ENCODE assay signal across 1 mouse cellular context in genomic region chr11:87686407-87686806, GRCm38 (mm10).
TF ChIP-seq lines count a peak whose summit lies in the region.

No protein-coding gene starts in this region.

TF ChIP-seq in CH12.LX, 34 proteins besides CTCF, POLR2A, EP300 and RAD21 (continued from another document):
- TF ChIP-seq SIN3A (IDR thresholded peaks at IDR 0.05; ENCODE audit: low read length) (peak; percentile 80), UBTF (IDR thresholded peaks at IDR 0.05; ENCODE audit: low read depth, low read length) (0 out of 2 replicates have a peak, but pooled peaks have one; percentile 53), E2F4 (IDR thresholded peaks at IDR 0.05; ENCODE audit: insufficient replicate concordance, low read depth, low read length) (no peak), MYC (IDR thresholded peaks at IDR 0.05; ENCODE audit: low read depth, low read length) (peak; percentile 89), TCF12 (IDR thresholded peaks at IDR 0.05; ENCODE audit: low read depth, low read length) (peak; percentile 50; the same call in 1 of the 2 replicates)
